Mouse (Mus musculus) myocyte (in vitro differentiated cells): ENCODE data around the gene Bbs1. TPM values are rescaled to one million over a fixed set of nuclear protein-coding genes. Genes with fewer than 3 reads are reported as not detected.

ENCODE experiments used
- H3K27me3 ChIP-seq: one replicate; pipeline ENCODE4 v1.6.1; 2011; ENCODE audit not compliant: control insufficient read depth, insufficient read depth, insufficient read length
- H3K36me3 ChIP-seq: one replicate; pipeline ENCODE4 v1.6.1; 2011; ENCODE audit not compliant: control insufficient read depth, insufficient read depth
- H3K4me2 ChIP-seq: one replicate; pipeline ENCODE4 v1.6.1; 2011; ENCODE audit warnings: low read depth, control low read depth
- H3K4me3 ChIP-seq: one replicate; pipeline ENCODE4 v1.5.1; 2011; ENCODE audit warnings: mild to moderate bottlenecking, control low read depth, moderate library complexity
- H3K79me2 ChIP-seq: one replicate; pipeline ENCODE4 v1.6.1; 2011; ENCODE audit not compliant: control insufficient read depth, insufficient read depth
- H3ac ChIP-seq: one replicate; pipeline ENCODE4 v1.6.1; 2011; ENCODE audit not compliant: control insufficient read depth, insufficient read length
- CEBPB ChIP-seq: IDR thresholded peaks from 2 replicates; pipeline ENCODE4 v1.6.1; 2011; ENCODE audit warnings: mild to moderate bottlenecking, moderate library complexity; ENCODE audit not compliant: poor library complexity, insufficient read depth, severe bottlenecking
- MAX ChIP-seq: IDR thresholded peaks from one replicate; pipeline ENCODE4 v1.6.1; 2011; ENCODE audit warnings: low read depth, mild to moderate bottlenecking, control low read depth
- MYOD1 ChIP-seq, 3 experiments: IDR thresholded peaks; one replicate each; pipeline ENCODE4 v1.6.1; 2011; ENCODE audit warnings: control low read depth in 2 of 3, low read depth in 2 of 3, mild to moderate bottlenecking in 2 of 3, moderate library complexity in 1 of 3; ENCODE audit not compliant: insufficient read length in 2 of 3, control insufficient read depth in 1 of 3
- POLR2A ChIP-seq: IDR thresholded peaks from one replicate; pipeline ENCODE4 v1.6.1; 2011; ENCODE audit warnings: low read depth, mild to moderate bottlenecking, control low read depth, moderate library complexity; ENCODE audit not compliant: insufficient read length
- POLR2AphosphoS2 ChIP-seq: IDR thresholded peaks from one replicate; pipeline ENCODE4 v1.6.1; 2011; ENCODE audit warnings: low read depth, control low read depth; ENCODE audit not compliant: insufficient read length
- REST ChIP-seq: IDR thresholded peaks from one replicate; pipeline ENCODE4 v1.6.1; 2011; ENCODE audit warnings: mild to moderate bottlenecking, control low read depth, moderate library complexity; ENCODE audit not compliant: insufficient read depth, insufficient read length
- TCF12 ChIP-seq: IDR thresholded peaks from one replicate; pipeline ENCODE4 v1.6.1; 2011; ENCODE audit warnings: mild to moderate bottlenecking, control low read depth; ENCODE audit not compliant: poor library complexity, insufficient read depth, severe bottlenecking
- polyA plus RNA-seq: library from polyadenylated mRNA; unstranded; fragments of >200 nt; fragmentation: generic; extraction: Trizol; gene quantifications from one replicate; pipeline ENCODE4 v1.2.1, GENCODE M21; 2012; ENCODE audit warnings: missing spikeins

Gene Bbs1
- polyA plus RNA-seq, 1 experiment: 3.6 TPM

DNA sequence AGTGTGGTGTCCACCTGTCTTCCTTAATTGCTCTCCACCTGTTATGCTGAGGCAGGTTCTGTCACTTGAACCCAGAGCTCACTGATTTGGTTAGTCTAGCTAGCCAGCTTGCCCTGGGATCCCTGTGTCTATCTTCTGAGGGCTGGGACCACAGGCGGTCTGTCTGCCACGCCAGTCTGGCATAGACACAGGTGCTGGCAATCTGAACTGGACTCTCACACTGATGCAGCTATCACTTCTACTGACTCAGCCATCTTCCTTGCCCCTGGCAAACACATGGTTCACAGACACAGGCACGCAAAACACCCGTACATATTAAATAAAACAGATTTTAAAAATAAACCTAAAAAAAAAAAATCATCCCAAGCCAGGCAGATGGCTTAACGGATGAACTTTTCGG, 69.4 kb downstream of the Bbs1 start:
- Histone ChIP-seq H3ac (no peak overlapping the region), H3K4me2 (no peak overlapping the region), H3K79me2 (no peaks in the 10 kb centered on the region), H3K27me3 (peaks cover 23% of the 10 kb centered on the region), H3K36me3 (no peaks in the 10 kb centered on the region), H3K4me3 (no peak overlapping the region)
- TF ChIP-seq TCF12 (no peak), REST (no peak), POLR2AphosphoS2 (no peak), POLR2A (no peak), MYOD1 (IDR thresholded peaks at IDR 0.05; ENCODE audit: control insufficient read depth in 1 of 3, insufficient read length in 2 of 3, low read depth in 2 of 3) (no peak), CEBPB (no peak), MAX (no peak)

Other genes with a start within 250 kb of the Bbs1 start
- gene Gm960, start 208.0 kb downstream of the Bbs1 start, polyA plus RNA-seq: 0.90 TPM
- gene Sptbn2, start 195.5 kb downstream of the Bbs1 start, polyA plus RNA-seq: 0.56 TPM
- gene Rbm4b, start 150.1 kb downstream of the Bbs1 start, polyA plus RNA-seq: 4.8 TPM
- 66.4 TPM for gene Rbm4, start 112.7 kb downstream of the Bbs1 start, polyA plus RNA-seq
- 8.1 TPM for gene Gm21992, start 95.0 kb downstream of the Bbs1 start, polyA plus RNA-seq
- 46.8 TPM for gene Rbm14, start 95.0 kb downstream of the Bbs1 start, polyA plus RNA-seq
- 40.4 TPM for gene Ccs, start 67.3 kb downstream of the Bbs1 start, polyA plus RNA-seq
- 0.04 TPM for gene Ccdc87, start 67.3 kb downstream of the Bbs1 start, polyA plus RNA-seq
- gene Ctsf, start 51.5 kb downstream of the Bbs1 start, polyA plus RNA-seq: 6.6 TPM
- gene Actn3, start 28.7 kb downstream of the Bbs1 start, polyA plus RNA-seq: 418 TPM
- 9.3 TPM for gene Zdhhc24, start 28.0 kb downstream of the Bbs1 start, polyA plus RNA-seq
- 71.6 TPM for gene Dpp3, start 21.7 kb upstream of the Bbs1 start, polyA plus RNA-seq
- gene Peli3, start 36.5 kb upstream of the Bbs1 start, polyA plus RNA-seq: 0.49 TPM
- 62.6 TPM for gene Mrpl11, start 55.5 kb upstream of the Bbs1 start, polyA plus RNA-seq
- 0.02 TPM for gene Npas4, start 83.7 kb upstream of the Bbs1 start, polyA plus RNA-seq
- gene Slc29a2, start 117.2 kb upstream of the Bbs1 start, polyA plus RNA-seq: 8.7 TPM
- gene B4gat1, start 132.2 kb upstream of the Bbs1 start, polyA plus RNA-seq: 46.7 TPM
- 1.6 TPM for gene AC124502.3, start 132.3 kb upstream of the Bbs1 start, polyA plus RNA-seq
- gene Brms1, start 134.7 kb upstream of the Bbs1 start, polyA plus RNA-seq: 45.8 TPM
- 63.9 TPM for gene Rin1, start 143.9 kb upstream of the Bbs1 start, polyA plus RNA-seq
- gene Cd248, start 161.4 kb upstream of the Bbs1 start, polyA plus RNA-seq: 10.4 TPM
- gene Tmem151a, start 178.9 kb upstream of the Bbs1 start, polyA plus RNA-seq: 10.1 TPM
- gene Yif1a, start 181.9 kb upstream of the Bbs1 start, polyA plus RNA-seq: 115 TPM
- 1.6 TPM for gene Cnih2, start 191.9 kb upstream of the Bbs1 start, polyA plus RNA-seq
- 203 TPM for gene Rab1b, start 200.4 kb upstream of the Bbs1 start, polyA plus RNA-seq
- 56.7 TPM for gene Klc2, start 211.9 kb upstream of the Bbs1 start, polyA plus RNA-seq